Comparison of ENCODE assay signal across 17 mouse cellular contexts in genomic region chr2:156381350-156381749, GRCm38 (mm10). TPM values are rescaled to one million over a fixed set of nuclear protein-coding genes. Genes with fewer than 3 reads are reported as not detected.
DNase-seq lines count a peak whose midpoint lies in the region; ATAC-seq and TF ChIP-seq lines count a peak whose summit lies in the region.
"Had no signal": no experiment of that assay in that cellular context is flagged by ENCODE, and none has a peak within 500 bp of the region (broad histone marks: within the 10 kb centered on the region; RNA-seq: fewer than 3 reads in every experiment).

No protein-coding gene starts in this region.

- TF ChIP-seq EP300 in heart, adult 2 months (IDR thresholded peaks at IDR 0.05; ENCODE audit: insufficient read depth, low read depth, low read length) = no peak
- TF ChIP-seq EP300 in lung, postnatal 0 days (IDR thresholded peaks at IDR 0.05) = no peak

- no peaks in the 10 kb centered on the region for H3K27me3 ChIP-seq in heart, adult 2 months (ENCODE audit: control insufficient read depth, insufficient read depth, low read length)
- H3K27me3 ChIP-seq in lung, postnatal 0 days (replicated peaks; ENCODE audit: insufficient read depth, low read length) = no peaks in the 10 kb centered on the region
- H3K27me3 ChIP-seq in embryonic facial prominence, embryonic 14.5 days (replicated peaks; ENCODE audit: control insufficient read depth, insufficient read depth, low read length) = no peaks in the 10 kb centered on the region
- H3K27me3 ChIP-seq: heart, embryonic 15.5 days; kidney, embryonic 15.5 days; liver, embryonic 13.5 days; Patski had no signal

- no peak overlapping the region for H3K4me2 ChIP-seq in lung, postnatal 0 days (replicated peaks; ENCODE audit: low read depth, low read length)
- no peak overlapping the region for H3K4me2 ChIP-seq in embryonic facial prominence, embryonic 14.5 days (ENCODE audit: low read depth, low read length)
- H3K4me2 ChIP-seq: heart, embryonic 15.5 days; kidney, embryonic 15.5 days; liver, embryonic 13.5 days had no signal

- no peak for ATAC-seq in lung, postnatal 0 days
- ATAC-seq in embryonic facial prominence, embryonic 14.5 days (ENCODE audit: low read depth) = no peak; the same call in 1 of the 2 replicates
- ATAC-seq: Patski had no signal

- TF ChIP-seq POLR2A in heart, adult 2 months (IDR thresholded peaks at IDR 0.05; ENCODE audit: insufficient read depth, low read depth, low read length) = no peak

- WGBS in heart, adult 2 months = 83% methylated on average over 4 of the region's 4 CpGs
- WGBS in lung, postnatal 0 days = 75% methylated on average over 4 of the region's 4 CpGs
- 69% methylated on average over 4 of the region's 4 CpGs for WGBS in embryonic facial prominence, embryonic 14.5 days

- no peak for DNase-seq in heart, adult 2 months
- no peak for DNase-seq in heart, postnatal 4 days
- DNase-seq in lung, postnatal 0 days (ENCODE audit: low spot score) = no peak
- no peak for DNase-seq in lung, postnatal 25 days (ENCODE audit: low spot score)
- DNase-seq in ZHBTc4 (ENCODE audit: low read depth, low spot score) = peak; percentile 21
- peak; percentile 44 for DNase-seq in embryonic facial prominence, embryonic 14.5 days (ENCODE audit: low spot score)
- no peak for DNase-seq in urinary bladder, postnatal 25 days (ENCODE audit: low spot score)
- DNase-seq in frontal cortex, postnatal 14 days (ENCODE audit: low spot score in 2 of 2) = no peak
- DNase-seq: adrenal gland, adult 2 months; cerebellum, postnatal 36 days; liver, embryonic 13.5 days; thymus, postnatal 14 days had no signal

- no peak overlapping the region for H3K4me3 ChIP-seq in heart, adult 2 months
- no peak overlapping the region for H3K4me3 ChIP-seq in lung, postnatal 0 days (ENCODE audit: low read depth, low read length)
- no peak overlapping the region for H3K4me3 ChIP-seq in embryonic facial prominence, embryonic 14.5 days (ENCODE audit: low read depth, low read length)
- H3K4me3 ChIP-seq: erythroblast, embryonic 14.5 days; heart, embryonic 15.5 days; kidney, embryonic 15.5 days; liver, embryonic 13.5 days had no signal

- H3K9me3 ChIP-seq in lung, postnatal 0 days (ENCODE audit: low read length) = no peaks in the 10 kb centered on the region
- H3K9me3 ChIP-seq in embryonic facial prominence, embryonic 14.5 days (ENCODE audit: control insufficient read depth, low read length) = peaks cover 10% of the 10 kb centered on the region
- H3K9me3 ChIP-seq: heart, embryonic 15.5 days; kidney, embryonic 15.5 days; liver, embryonic 13.5 days had no signal

- H3K36me3 ChIP-seq in heart, adult 2 months (ENCODE audit: control insufficient read depth, insufficient read depth, low read length) = no peaks in the 10 kb centered on the region
- H3K36me3 ChIP-seq in lung, postnatal 0 days (ENCODE audit: insufficient read depth, low read length) = no peaks in the 10 kb centered on the region
- no peaks in the 10 kb centered on the region for H3K36me3 ChIP-seq in embryonic facial prominence, embryonic 14.5 days (ENCODE audit: control insufficient read depth, insufficient read depth, low read length)
- H3K36me3 ChIP-seq: heart, embryonic 15.5 days; kidney, embryonic 15.5 days; liver, embryonic 13.5 days had no signal

- H3K79me2 ChIP-seq in heart, adult 2 months (replicated peaks; ENCODE audit: control insufficient read depth, insufficient read depth, low read length) = no peaks in the 10 kb centered on the region

- H3K9ac ChIP-seq in heart, adult 2 months (ENCODE audit: low read depth, low read length) = no peak overlapping the region
- H3K9ac ChIP-seq in lung, postnatal 0 days (replicated peaks; ENCODE audit: low read depth) = no peak overlapping the region
- no peak overlapping the region for H3K9ac ChIP-seq in embryonic facial prominence, embryonic 14.5 days (ENCODE audit: low read depth, low read length)
- H3K9ac ChIP-seq: heart, embryonic 15.5 days; kidney, embryonic 15.5 days; liver, embryonic 13.5 days had no signal

- intact Hi-C loops in heart, adult 2 months (cut with DNase I) = no loop called here

- H3K4me1 ChIP-seq in heart, adult 2 months (ENCODE audit: control insufficient read depth, insufficient read depth, low read length) = no peaks in the 10 kb centered on the region
- no peaks in the 10 kb centered on the region for H3K4me1 ChIP-seq in lung, postnatal 0 days (ENCODE audit: insufficient read depth, low read depth, low read length)
- no peaks in the 10 kb centered on the region for H3K4me1 ChIP-seq in embryonic facial prominence, embryonic 14.5 days (ENCODE audit: control insufficient read depth, insufficient read depth, low read length)
- H3K4me1 ChIP-seq: heart, embryonic 15.5 days; kidney, embryonic 15.5 days; liver, embryonic 13.5 days had no signal

- H3K27ac ChIP-seq in heart, adult 2 months = no peak overlapping the region
- H3K27ac ChIP-seq in lung, postnatal 0 days (ENCODE audit: low read length) = no peak overlapping the region
- H3K27ac ChIP-seq in embryonic facial prominence, embryonic 14.5 days (replicated peaks; ENCODE audit: low read depth, low read length) = no peak overlapping the region
- H3K27ac ChIP-seq: heart, embryonic 15.5 days; kidney, embryonic 15.5 days; liver, embryonic 13.5 days had no signal

- 0 out of 2 replicates have a peak, but pooled peaks have one; percentile 23 for TF ChIP-seq CTCF in heart, adult 2 months (IDR thresholded peaks at IDR 0.05)
- TF ChIP-seq CTCF in lung, postnatal 0 days (IDR thresholded peaks at IDR 0.05) = peak; percentile 38

RNA-seq across cellular contexts. Expression of gene Epb41l1, which starts 39.4 kb away (rescaled TPM):
- total RNA-seq in heart, adult 2 months (2021) = 1 to 10 TPM; 7.3 to 8.2 TPM
- polyA plus RNA-seq in heart, adult 2 months (2012; rRNA removed) = 7.6 and 7.8 TPM in 2 replicates
- 10 to 100 TPM; 20.5 TPM for total RNA-seq in heart, postnatal 4 days (2021)
- polyA plus RNA-seq in lung, postnatal 0 days (2015; fragmentation: Nextera tagmentation; extraction: Ambion mirVana) = 1.2 and 1.7 TPM in 2 replicates
- polyA plus RNA-seq in embryonic facial prominence, embryonic 14.5 days (2014; fragmentation: Nextera tagmentation; extraction: Ambion mirVana) = 4.0 and 4.7 TPM in 2 replicates
- total RNA-seq: granulocyte monocyte progenitor cell, adult 5-6 weeks had no signal

Comparison
In these comparisons a context has a peak if more than half of its experiments do, and no peak if none do; other contexts are left out.
1. DNase-seq: peak in ZHBTc4 (single experiment) and embryonic facial prominence, embryonic 14.5 days (single experiment); none in heart, adult 2 months (0 of 2), heart, postnatal 4 days (single experiment), lung, postnatal 0 days (single experiment), lung, postnatal 25 days (single experiment), urinary bladder, postnatal 25 days (single experiment) and frontal cortex, postnatal 14 days (0 of 2).